Mouse (Mus musculus) liver, embryonic 11.5 days (tissue): ENCODE results near the gene Aldh3b1. TPM values are rescaled to one million over a fixed set of nuclear protein-coding genes. Genes with fewer than 3 reads are reported as not detected.

ENCODE experiments used
- ATAC-seq: fragments of 200-750 bp; cut with Nextera tagmentation; replicated peaks from 2 replicates; pipeline ENCODE4 v1.8.0; 2017; ENCODE audit warnings: moderate number of reproducible peaks, mild to moderate bottlenecking, moderate TSS enrichment, moderate library complexity; ENCODE audit not compliant: low FRiP score
- DNase-seq: peaks from one replicate; pipeline ENCODE4 v3.0.0-alpha.2; 2017; ENCODE audit warnings: low spot score
- H3K27ac ChIP-seq: fragments of 300-500 bp; sonication (generic); 2 replicates; pipeline ENCODE4 v1.5.1; 2014; ENCODE audit warnings: mild to moderate bottlenecking, low read depth, low read length, control low read depth
- H3K27me3 ChIP-seq: fragments of 300-500 bp; sonication (generic); replicated peaks from 2 replicates; pipeline ENCODE4 v1.6.1; 2014; ENCODE audit warnings: low read length, mixed read lengths; ENCODE audit not compliant: control insufficient read depth, insufficient read depth
- H3K36me3 ChIP-seq: fragments of 300-500 bp; sonication (generic); 2 replicates; pipeline ENCODE4 v1.6.1; 2014; ENCODE audit warnings: mild to moderate bottlenecking, low read length, moderate library complexity, mixed read lengths; ENCODE audit not compliant: control insufficient read depth, insufficient read depth
- H3K4me1 ChIP-seq: fragments of 300-500 bp; sonication (generic); replicated peaks from 2 replicates; pipeline ENCODE4 v1.6.1; 2014; ENCODE audit warnings: low read length, mixed read lengths; ENCODE audit not compliant: control insufficient read depth, insufficient read depth
- H3K4me2 ChIP-seq: fragments of 300-500 bp; sonication (generic); 2 replicates; pipeline ENCODE4 v1.6.1; 2014; ENCODE audit warnings: mild to moderate bottlenecking, control low read depth, moderate library complexity
- H3K4me3 ChIP-seq: fragments of 300-500 bp; sonication (generic); 2 replicates; pipeline ENCODE4 v1.5.1; 2014; ENCODE audit warnings: low read depth, low read length, control low read depth
- H3K9ac ChIP-seq: fragments of 300-500 bp; sonication (generic); 2 replicates; pipeline ENCODE4 v1.6.1; 2014; ENCODE audit warnings: low read depth, low read length, control low read depth
- H3K9me3 ChIP-seq: fragments of 300-500 bp; sonication (generic); 2 replicates; pipeline ENCODE4 v1.6.1; 2016; ENCODE audit warnings: low read length, inconsistent platforms, mixed read lengths; ENCODE audit not compliant: control insufficient read depth
- WGBS: fragments of 180-500 bp; shearing (Covaris S2); extraction: QIAGEN DNeasy Blood & Tissue Kit; methylation state at CpG from one replicate; pipeline ENCODE4 v1.1.7; 2014; 5-methylcytosine and 5-hydroxymethylcytosine counted together
- polyA plus RNA-seq: library from polyadenylated mRNA; unstranded; fragments of >200 nt; fragmentation: Nextera tagmentation; extraction: Ambion mirVana; gene quantifications from 2 replicates; pipeline ENCODE4 v1.2.1, GENCODE M21; 2014

Aldh3b1 gene
- polyA plus RNA-seq, 1 experiment from 2014 or later, result 1.7 TPM

GRCm38 (mm10) chr19:3868290-3868689 lies 61.3 kb downstream of the Aldh3b1 start:
- ATAC-seq (no peak), DNase-seq (no peak)
- no peaks in the 10 kb centered on the region for H3K4me1 ChIP-seq
- H3K9ac ChIP-seq, result no peak overlapping the region
- no peak overlapping the region for H3K4me2 ChIP-seq
- peaks cover 9% of the 10 kb centered on the region; the same call in 1 of the 2 replicates for H3K36me3 ChIP-seq
- H3K4me3 ChIP-seq, result no peak overlapping the region
- WGBS, result 93% methylated on average over 1 of the region's 1 CpGs
- no peaks in the 10 kb centered on the region for H3K9me3 ChIP-seq
- no peak overlapping the region for H3K27ac ChIP-seq
- no peaks in the 10 kb centered on the region for H3K27me3 ChIP-seq

GRCm38 (mm10) chr19:3864960-3865359 lies 64.6 kb downstream of the Aldh3b1 start:
- no peak overlapping the region for H3K4me2 ChIP-seq
- DNase-seq (no peak), ATAC-seq (no peak)
- H3K4me1 ChIP-seq, result peaks cover 4% of the 10 kb centered on the region; the same call in 1 of the 2 replicates
- no peak overlapping the region for H3K4me3 ChIP-seq
- H3K9me3 ChIP-seq, result no peaks in the 10 kb centered on the region
- H3K27me3 ChIP-seq, result no peaks in the 10 kb centered on the region
- 82% methylated on average over 2 of the region's 2 CpGs for WGBS
- H3K27ac ChIP-seq, result no peak overlapping the region
- H3K9ac ChIP-seq, result no peak overlapping the region
- peaks cover 9% of the 10 kb centered on the region; the same call in 1 of the 2 replicates for H3K36me3 ChIP-seq

Other genes starting within 250 kb of the Aldh3b1 start
- 5.4 and 6.3 TPM in 2 replicates for gene Lrp5, start 243.2 kb downstream of the Aldh3b1 start, polyA plus RNA-seq
- 27.9 and 31.3 TPM in 2 replicates for gene 1810055G02Rik, start 221.5 kb downstream of the Aldh3b1 start, polyA plus RNA-seq
- 17.8 and 17.9 TPM in 2 replicates for gene Kmt5b, start 162.4 kb downstream of the Aldh3b1 start, polyA plus RNA-seq
- gene Chka, start 78.0 kb downstream of the Aldh3b1 start, polyA plus RNA-seq, result 35.4 and 37.5 TPM in 2 replicates
- gene Tcirg1, start 22.7 kb downstream of the Aldh3b1 start, polyA plus RNA-seq, result 39.8 and 42.8 TPM in 2 replicates
- 278 and 287 TPM in 2 replicates for gene Ndufs8, start 17.0 kb downstream of the Aldh3b1 start, polyA plus RNA-seq
- 14.2 and 16.0 TPM in 2 replicates for gene Unc93b1, start 5.4 kb upstream of the Aldh3b1 start, polyA plus RNA-seq
- not detected in 2 replicates for gene Aldh3b3, start 28.8 kb upstream of the Aldh3b1 start, polyA plus RNA-seq
- gene Aldh3b2, start 42.5 kb upstream of the Aldh3b1 start, polyA plus RNA-seq, result 0.48 and 0.70 TPM in 2 replicates
- 12.0 and 14.5 TPM in 2 replicates for gene Acy3, start 56.8 kb upstream of the Aldh3b1 start, polyA plus RNA-seq
- gene Tbx10, start 62.9 kb upstream of the Aldh3b1 start, polyA plus RNA-seq, result 1.8 TPM in 2 replicates
- 30.8 and 32.3 TPM in 2 replicates for gene Nudt8, start 70.8 kb upstream of the Aldh3b1 start, polyA plus RNA-seq
- gene Gm49405, start 70.8 kb upstream of the Aldh3b1 start, polyA plus RNA-seq, result 1.6 and 2.4 TPM in 2 replicates
- 2.8 and 4.1 TPM in 2 replicates for gene Doc2g, start 73.5 kb upstream of the Aldh3b1 start, polyA plus RNA-seq
- 232 and 234 TPM in 2 replicates for gene Ndufv1, start 83.0 kb upstream of the Aldh3b1 start, polyA plus RNA-seq
- 733 and 765 TPM in 2 replicates for gene Gstp1, start 108.2 kb upstream of the Aldh3b1 start, polyA plus RNA-seq
- gene Gstp2, start 116.2 kb upstream of the Aldh3b1 start, polyA plus RNA-seq, result 5.5 and 6.1 TPM in 2 replicates
- 14.6 and 16.7 TPM in 2 replicates for gene Gstp3, start 129.8 kb upstream of the Aldh3b1 start, polyA plus RNA-seq
- gene Cabp2, start 151.8 kb upstream of the Aldh3b1 start, polyA plus RNA-seq, result 0.51 and 0.52 TPM in 2 replicates
- 121 and 135 TPM in 2 replicates for gene Cdk2ap2, start 167.4 kb upstream of the Aldh3b1 start, polyA plus RNA-seq
- 7.2 and 8.0 TPM in 2 replicates for gene Pitpnm1, start 170.2 kb upstream of the Aldh3b1 start, polyA plus RNA-seq
- 56.2 and 61.8 TPM in 2 replicates for gene Aip, start 196.1 kb upstream of the Aldh3b1 start, polyA plus RNA-seq
- not detected in 2 replicates for gene Gpr152, start 210.0 kb upstream of the Aldh3b1 start, polyA plus RNA-seq
- gene Cabp4, start 214.2 kb upstream of the Aldh3b1 start, polyA plus RNA-seq, result 0.21 TPM in 1 of 2 replicates, not detected in the other
- gene Coro1b, start 218.8 kb upstream of the Aldh3b1 start, polyA plus RNA-seq, result 126 and 132 TPM in 2 replicates
- 38.7 and 41.1 TPM in 2 replicates for gene Ptprcap, start 223.8 kb upstream of the Aldh3b1 start, polyA plus RNA-seq
- 41.0 and 53.5 TPM in 2 replicates for gene Rps6kb2, start 233.5 kb upstream of the Aldh3b1 start, polyA plus RNA-seq
- gene Carns1, start 245.7 kb upstream of the Aldh3b1 start, polyA plus RNA-seq, result 0.89 and 1.2 TPM in 2 replicates